Mouse (Mus musculus): ENCODE measurements around the gene Sipa1l3. TPM values are rescaled to one million over a fixed set of nuclear protein-coding genes. Genes with fewer than 3 reads are reported as not detected.

Gene Sipa1l3
- polyA plus RNA-seq, 1 experiment: 44.6 TPM

DNA sequence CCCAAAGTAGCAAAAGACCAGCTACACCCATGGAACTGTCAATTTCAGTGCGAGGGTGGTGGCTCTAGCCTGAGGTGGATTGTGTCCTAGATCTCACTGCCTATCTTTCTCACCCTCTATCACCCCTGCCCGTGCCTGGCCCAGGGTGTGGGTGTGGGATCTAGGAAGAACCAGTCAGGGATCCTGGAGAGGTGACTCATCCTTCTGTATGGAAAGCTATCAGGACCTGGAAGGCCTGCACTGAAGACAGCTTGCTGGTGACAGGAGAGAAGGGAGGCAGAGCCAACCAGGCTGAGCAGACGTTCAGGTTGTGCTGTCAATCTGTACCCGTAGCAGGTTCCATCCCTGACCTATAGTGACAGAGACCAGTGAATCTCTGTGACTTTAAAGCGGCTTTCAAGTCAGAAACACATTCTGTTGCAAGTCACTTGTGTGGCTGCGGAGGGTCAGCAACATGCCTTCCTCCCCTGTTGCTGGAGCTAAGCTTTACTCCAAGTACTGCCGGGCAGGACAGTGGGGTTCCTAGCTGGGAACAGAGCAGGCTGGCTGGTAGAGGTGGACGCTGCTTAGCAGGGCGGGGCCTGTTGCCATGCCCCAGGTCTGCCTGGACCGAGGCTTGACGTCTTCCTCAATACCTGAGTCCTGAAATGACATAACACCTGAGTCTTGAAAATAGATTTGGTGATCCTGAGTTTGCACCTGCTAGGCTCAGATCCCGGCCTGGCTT is 122.1 kb downstream of the Sipa1l3 start:
- no peaks in the 10 kb centered on the region; the same call in 1 of the 2 replicates for H3K36me3 ChIP-seq (ENCODE audit: control insufficient read depth, insufficient read depth, low read length)
- WGBS: 92% methylated on average over 12 of the region's 12 CpGs
- no peaks in the 10 kb centered on the region for H3K4me1 ChIP-seq (ENCODE audit: control insufficient read depth, insufficient read depth, low read length)

DNA sequence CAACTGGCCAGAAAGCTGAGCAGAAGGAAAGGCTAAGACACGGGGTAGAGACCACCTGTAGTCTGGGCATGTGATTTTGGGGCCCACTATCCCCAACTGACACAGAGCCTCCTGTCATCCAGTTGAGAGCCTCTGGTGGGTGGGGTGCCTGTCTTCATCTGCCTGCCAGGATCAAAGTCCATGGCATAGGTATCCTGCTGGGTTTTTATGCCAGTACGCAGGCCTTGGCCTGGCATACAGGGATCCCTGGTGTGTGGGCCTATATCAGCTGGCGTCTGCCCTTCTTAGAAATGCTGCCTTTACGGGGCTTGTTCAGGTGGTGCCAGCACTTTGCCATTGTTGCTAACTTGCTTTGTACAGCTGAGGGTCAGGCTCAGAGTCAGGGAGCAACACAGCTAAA is 123.3 kb downstream of the Sipa1l3 start:
- 87% methylated on average over 4 of the region's 4 CpGs for whole genome bisulfite sequencing
- DNase-seq: no peak
- H3K4me1 ChIP-seq (ENCODE audit: control insufficient read depth, insufficient read depth, low read length): no peaks in the 10 kb centered on the region
- H3K36me3 ChIP-seq (ENCODE audit: control insufficient read depth, insufficient read depth, low read length): no peaks in the 10 kb centered on the region; the same call in 1 of the 2 replicates
- H3K4me3 ChIP-seq (ENCODE audit: insufficient read depth, low read depth, low read length): no peak overlapping the region
- no peak overlapping the region for H3K27ac ChIP-seq (ENCODE audit: insufficient read depth, low read depth, low read length)
- TF ChIP-seq POLR2A (IDR thresholded peaks at IDR 0.05; ENCODE audit: low read depth, low read length) (no peak), CTCF (conservative IDR thresholded peaks at IDR 0.05; ENCODE audit: insufficient read depth, insufficient read length, low read depth, low read length) (no peak)
- H3K27me3 ChIP-seq (replicated peaks; ENCODE audit: control insufficient read depth, insufficient read depth, low read length): no peaks in the 10 kb centered on the region

More for the DNA sequence above, 122.1 kb downstream of the Sipa1l3 start:
- DNase-seq: no peak
- H3K27ac ChIP-seq (ENCODE audit: insufficient read depth, low read depth, low read length): no peak overlapping the region
- no peak overlapping the region for H3K4me3 ChIP-seq (ENCODE audit: insufficient read depth, low read depth, low read length)
- TF ChIP-seq POLR2A (IDR thresholded peaks at IDR 0.05; ENCODE audit: low read depth, low read length) (no peak), CTCF (conservative IDR thresholded peaks at IDR 0.05; ENCODE audit: insufficient read depth, insufficient read length, low read depth, low read length) (no peak)
- H3K27me3 ChIP-seq (replicated peaks; ENCODE audit: control insufficient read depth, insufficient read depth, low read length): no peaks in the 10 kb centered on the region

- TF ChIP-seq CTCF (conservative IDR thresholded peaks at IDR 0.05; ENCODE audit: insufficient read depth, insufficient read length, low read depth, low read length) (no peak), POLR2A (IDR thresholded peaks at IDR 0.05; ENCODE audit: low read depth, low read length) (no peak)
- WGBS: 95% methylated on average over 10 of the region's 10 CpGs
- H3K27ac ChIP-seq (ENCODE audit: insufficient read depth, low read depth, low read length): no peak overlapping the region
- no peaks in the 10 kb centered on the region for H3K27me3 ChIP-seq (replicated peaks; ENCODE audit: control insufficient read depth, insufficient read depth, low read length)
- H3K4me3 ChIP-seq (ENCODE audit: insufficient read depth, low read depth, low read length): no peak overlapping the region
- no peak for DNase-seq
- no peaks in the 10 kb centered on the region for H3K4me1 ChIP-seq (ENCODE audit: control insufficient read depth, insufficient read depth, low read length)
- H3K36me3 ChIP-seq (ENCODE audit: control insufficient read depth, insufficient read depth, low read length): no peaks in the 10 kb centered on the region
Observed at GRCm38 (mm10) chr7:29393292-29393691, 125.1 kb downstream of the Sipa1l3 start.

GRCm38 (mm10) chr7:29392805-29393204 is 125.6 kb downstream of the Sipa1l3 start:
- no peak for DNase-seq
- H3K27me3 ChIP-seq (replicated peaks; ENCODE audit: control insufficient read depth, insufficient read depth, low read length): no peaks in the 10 kb centered on the region
- TF ChIP-seq POLR2A (IDR thresholded peaks at IDR 0.05; ENCODE audit: low read depth, low read length): no peak
- no peak for TF ChIP-seq CTCF (conservative IDR thresholded peaks at IDR 0.05; ENCODE audit: insufficient read depth, insufficient read length, low read depth, low read length)
- 66% methylated on average over 3 of the region's 3 CpGs for WGBS
- no peak overlapping the region for H3K4me3 ChIP-seq (ENCODE audit: insufficient read depth, low read depth, low read length)
- no peaks in the 10 kb centered on the region for H3K36me3 ChIP-seq (ENCODE audit: control insufficient read depth, insufficient read depth, low read length)
- H3K4me1 ChIP-seq (ENCODE audit: control insufficient read depth, insufficient read depth, low read length): no peaks in the 10 kb centered on the region
- no peak overlapping the region for H3K27ac ChIP-seq (ENCODE audit: insufficient read depth, low read depth, low read length)

- Histone ChIP-seq H3K36me3 (ENCODE audit: control insufficient read depth, insufficient read depth, low read length) (no peaks in the 10 kb centered on the region), H3K27me3 (replicated peaks; ENCODE audit: control insufficient read depth, insufficient read depth, low read length) (no peaks in the 10 kb centered on the region), H3K27ac (ENCODE audit: insufficient read depth, low read depth, low read length) (no peak overlapping the region), H3K4me1 (ENCODE audit: control insufficient read depth, insufficient read depth, low read length) (no peaks in the 10 kb centered on the region), H3K4me3 (ENCODE audit: insufficient read depth, low read depth, low read length) (no peak overlapping the region)
- DNase-seq: no peak
- WGBS: 65% methylated on average over 25 of the region's 25 CpGs
- no peak for TF ChIP-seq CTCF (conservative IDR thresholded peaks at IDR 0.05; ENCODE audit: insufficient read depth, insufficient read length, low read depth, low read length)
- TF ChIP-seq POLR2A (IDR thresholded peaks at IDR 0.05; ENCODE audit: low read depth, low read length): no peak
Observed at GRCm38 (mm10) chr7:29391761-29392512, 126.5 kb downstream of the Sipa1l3 start.

GRCm38 (mm10) chr7:29391112-29391760 is 127.2 kb downstream of the Sipa1l3 start:
- 90% methylated on average over 15 of the region's 15 CpGs for WGBS
- H3K36me3 ChIP-seq (ENCODE audit: control insufficient read depth, insufficient read depth, low read length): no peaks in the 10 kb centered on the region
- no peak overlapping the region for H3K4me3 ChIP-seq (ENCODE audit: insufficient read depth, low read depth, low read length)
- H3K27me3 ChIP-seq (replicated peaks; ENCODE audit: control insufficient read depth, insufficient read depth, low read length): no peaks in the 10 kb centered on the region
- DNase-seq: no peak
- H3K4me1 ChIP-seq (ENCODE audit: control insufficient read depth, insufficient read depth, low read length): no peaks in the 10 kb centered on the region
- H3K27ac ChIP-seq (ENCODE audit: insufficient read depth, low read depth, low read length): no peak overlapping the region
- TF ChIP-seq POLR2A (IDR thresholded peaks at IDR 0.05; ENCODE audit: low read depth, low read length) (no peak), CTCF (conservative IDR thresholded peaks at IDR 0.05; ENCODE audit: insufficient read depth, insufficient read length, low read depth, low read length) (no peak)

- DNase-seq: no peak
- H3K4me1 ChIP-seq (ENCODE audit: control insufficient read depth, insufficient read depth, low read length): no peaks in the 10 kb centered on the region
- H3K27ac ChIP-seq (ENCODE audit: insufficient read depth, low read depth, low read length): no peak overlapping the region
- no peak overlapping the region for H3K4me3 ChIP-seq (ENCODE audit: insufficient read depth, low read depth, low read length)
- H3K36me3 ChIP-seq (ENCODE audit: control insufficient read depth, insufficient read depth, low read length): no peaks in the 10 kb centered on the region
- 74% methylated on average over 10 of the region's 10 CpGs for WGBS
- TF ChIP-seq POLR2A (IDR thresholded peaks at IDR 0.05; ENCODE audit: low read depth, low read length): no peak
- TF ChIP-seq CTCF (conservative IDR thresholded peaks at IDR 0.05; ENCODE audit: insufficient read depth, insufficient read length, low read depth, low read length): no peak
- no peaks in the 10 kb centered on the region for H3K27me3 ChIP-seq (replicated peaks; ENCODE audit: control insufficient read depth, insufficient read depth, low read length)
Observed at GRCm38 (mm10) chr7:29390234-29390633, 128.2 kb downstream of the Sipa1l3 start.

Measured in kidney, adult 2 months (tissue).